Mouse (Mus musculus): ENCODE results near the gene Fuca1.
"Not testable (repeated sequence)": the region's sequence is repeated elsewhere in the genome, so short reads cannot be mapped to it uniquely, and the experiment has no call there.

The Fuca1 gene

DNA sequence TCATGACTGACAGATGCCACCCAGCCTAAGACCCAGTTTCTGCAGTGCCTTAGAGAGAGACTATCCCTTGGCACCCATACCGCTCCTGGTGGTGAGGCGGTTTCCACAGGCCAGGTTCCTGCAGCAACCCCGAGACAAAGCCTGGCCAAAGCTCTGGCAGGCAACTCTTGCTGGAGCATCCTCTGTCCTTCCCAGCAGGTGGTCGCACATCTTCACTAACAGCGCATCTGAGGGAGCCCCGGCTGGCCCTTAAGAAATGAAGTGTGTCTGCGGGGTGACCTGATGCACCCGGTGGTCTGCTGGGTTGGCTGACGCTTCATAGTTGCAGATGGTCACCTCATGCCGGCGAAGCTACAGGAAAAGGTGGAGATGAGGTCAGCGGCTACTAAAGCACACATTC lies 55.6 kb downstream of the Fuca1 start:
- DNase-seq (ENCODE audit: low read depth in 1 of 2, low spot score in 2 of 2): no peak

GRCm38 (mm10) chr4:135980223-135980622 lies 59.7 kb downstream of the Fuca1 start:
- DNase-seq (ENCODE audit: low read depth in 1 of 2, low spot score in 2 of 2): not testable (repeated sequence)

- no peak for DNase-seq (ENCODE audit: low read depth in 1 of 2, low spot score in 2 of 2)
Measured at GRCm38 (mm10) chr4:135981524-135982063, 61.1 kb downstream of the Fuca1 start.

DNA sequence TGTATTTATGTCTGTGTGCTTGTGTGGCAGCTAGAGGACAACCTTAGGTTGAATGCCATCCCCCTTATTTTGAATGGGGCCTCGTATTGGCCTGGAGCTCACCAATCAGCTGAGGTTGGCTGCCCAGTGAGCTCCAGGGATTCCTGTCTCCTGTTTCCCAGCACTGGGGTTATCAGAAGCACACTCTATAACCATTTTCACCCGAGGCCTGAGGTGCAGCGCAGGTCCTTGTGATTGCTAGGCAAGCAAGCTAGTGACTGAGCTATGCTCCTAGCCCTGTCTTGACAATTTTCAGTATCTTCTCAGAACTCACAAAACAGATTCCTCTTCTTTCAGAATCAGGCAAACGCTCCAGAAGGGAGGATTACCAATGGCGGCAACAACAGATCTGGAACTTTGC lies 64.0 kb downstream of the Fuca1 start:
- DNase-seq (ENCODE audit: low read depth in 1 of 2, low spot score in 2 of 2): no peak

DNA sequence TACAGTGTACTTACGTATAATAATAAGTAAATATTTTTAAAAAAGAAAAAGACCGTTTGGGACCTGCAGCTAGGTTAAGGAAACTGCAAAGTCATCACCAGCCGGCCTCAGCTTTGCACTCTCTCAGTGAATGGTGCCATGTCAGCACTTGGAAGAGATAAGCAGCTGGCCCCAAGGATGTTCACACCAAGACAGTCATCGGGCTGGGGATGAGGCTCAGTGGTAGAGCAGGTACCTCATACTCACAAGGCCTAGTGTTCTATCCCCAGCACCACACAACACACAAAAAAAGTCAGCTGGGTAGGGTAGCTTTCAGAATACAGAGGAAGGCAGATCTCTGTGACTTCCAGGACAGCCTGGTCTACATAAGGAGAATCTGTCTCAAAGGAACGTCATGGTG lies 64.7 kb downstream of the Fuca1 start:
- DNase-seq (ENCODE audit: low read depth in 1 of 2, low spot score in 2 of 2): no peak

DNA sequence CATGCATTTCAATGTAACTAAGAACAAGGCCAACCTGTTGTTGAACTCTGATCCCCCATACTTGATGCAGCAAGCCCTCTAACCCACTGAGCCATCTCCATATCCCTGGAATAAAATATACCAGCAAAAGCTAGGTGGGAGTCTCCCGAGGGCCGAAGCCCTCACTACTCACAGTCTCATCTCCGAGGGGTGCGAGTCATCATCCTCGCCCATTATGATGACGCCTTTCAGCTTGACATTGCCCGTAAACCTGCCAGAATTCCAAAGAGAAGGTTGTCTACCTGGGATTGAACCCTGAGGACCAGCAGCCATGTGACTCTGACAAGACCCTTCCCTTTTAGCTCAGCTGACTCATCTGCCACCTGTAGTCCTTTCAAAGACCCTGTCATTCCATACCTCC lies 65.2 kb downstream of the Fuca1 start:
- DNase-seq (ENCODE audit: low read depth in 1 of 2, low spot score in 2 of 2): no peak

DNA sequence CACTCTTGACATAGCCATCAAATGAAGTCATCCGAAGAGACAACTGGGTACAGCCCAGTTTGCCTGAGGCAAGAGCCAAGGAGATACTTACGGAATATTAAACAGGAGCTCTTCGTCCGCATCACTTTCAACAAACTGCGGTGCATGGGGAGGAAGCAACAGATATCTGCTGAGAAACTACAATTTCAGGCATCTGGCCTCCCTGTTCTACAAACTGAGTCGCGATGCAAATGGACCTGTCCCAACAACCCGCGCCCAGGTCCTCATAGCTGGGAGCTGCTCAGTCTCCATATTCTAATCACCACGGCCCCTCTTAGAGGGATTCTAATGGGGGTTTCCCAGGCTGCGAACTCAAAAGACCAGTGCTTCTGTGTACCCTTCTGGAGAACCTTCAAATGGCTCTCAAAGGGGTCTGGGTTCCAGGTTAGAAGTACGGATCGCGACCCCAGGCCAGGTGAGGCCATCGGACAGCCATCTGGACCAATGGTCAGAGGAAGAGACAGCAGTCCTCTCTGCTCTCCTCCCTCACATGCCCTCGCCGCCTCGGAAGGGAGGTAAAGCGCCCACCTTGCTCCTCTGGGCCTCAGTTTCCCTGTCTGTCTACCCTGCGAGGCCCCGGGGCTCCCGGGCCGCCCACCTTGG lies 65.9 kb downstream of the Fuca1 start:
- no peak for DNase-seq (ENCODE audit: low read depth in 1 of 2, low spot score in 2 of 2)

DNA sequence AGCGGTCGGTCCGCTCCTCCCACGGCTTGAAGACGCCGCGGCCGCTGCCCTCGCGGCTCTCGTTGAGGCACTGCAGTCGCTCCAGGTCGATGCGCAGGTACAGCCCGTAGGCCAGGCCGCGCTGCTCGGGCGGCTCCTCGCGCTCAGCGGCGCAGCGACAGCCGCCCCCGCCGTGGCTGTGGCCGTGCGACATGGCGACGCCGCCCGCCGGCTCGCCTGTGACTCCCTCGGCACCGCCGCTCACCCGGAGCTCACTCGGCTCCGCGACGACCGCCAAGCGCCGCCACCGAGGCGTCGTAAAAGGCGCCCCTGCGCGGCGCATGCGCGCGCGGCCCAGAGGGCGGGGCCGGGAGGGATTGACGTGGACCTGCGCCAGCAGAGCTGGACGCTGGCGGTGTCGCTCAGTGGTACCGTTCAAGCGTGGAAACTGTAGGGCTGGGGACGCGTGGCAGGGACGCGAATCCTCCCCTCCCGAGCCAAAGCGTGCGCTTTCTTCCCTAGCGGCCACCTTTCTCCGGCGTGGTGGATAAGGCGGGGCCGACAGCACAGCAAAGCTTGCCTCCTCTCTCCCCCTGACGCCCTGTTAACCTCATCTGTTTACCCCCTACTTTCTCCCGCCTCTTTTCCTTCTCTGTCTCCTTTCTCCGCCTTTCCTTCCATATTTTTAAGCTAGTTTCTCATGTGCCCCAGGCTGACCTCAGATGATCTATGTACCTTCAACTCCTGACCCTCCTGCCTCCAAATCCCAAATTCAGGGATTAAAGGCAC lies 66.6 kb downstream of the Fuca1 start, which contains the start of gene Pithd1:
Gene Pithd1 (minus strand): TSS at position 322 of the 768 bp plus-strand sequence.
- DNase-seq (ENCODE audit: low read depth in 1 of 2, low spot score in 2 of 2): peak; percentile 77 to 90

DNA sequence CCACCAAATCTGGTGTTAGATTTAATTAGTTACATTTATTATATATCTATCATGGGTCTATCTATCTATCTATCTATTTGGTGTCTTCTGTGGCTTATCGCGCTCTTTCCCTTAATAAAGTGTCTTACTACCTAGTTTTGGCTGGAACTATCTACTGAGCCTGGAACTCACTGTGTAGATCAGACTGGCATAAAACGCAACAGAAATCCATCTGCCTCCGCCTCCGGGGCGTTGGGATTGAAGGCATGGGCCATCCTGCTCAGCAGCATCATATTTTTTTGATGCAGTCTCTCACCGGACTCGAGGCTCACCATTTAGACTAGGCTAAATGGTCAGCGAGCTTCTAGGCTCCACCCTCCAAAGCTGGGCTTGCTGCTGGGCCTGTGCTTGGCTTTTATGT lies 67.2 kb downstream of the Fuca1 start:
- no peak for DNase-seq (ENCODE audit: low read depth in 1 of 2, low spot score in 2 of 2)

Measured in monocyte, adult 2 months (primary cell).